Mouse (Mus musculus) adrenal gland, postnatal 25 days (tissue): Measurements from ENCODE around the gene Sap25. TPM values are rescaled to one million over a fixed set of nuclear protein-coding genes. Genes with fewer than 3 reads are reported as not detected.

Experiments used
- total RNA-seq: library from RNA; stranded (reverse); gene quantifications from 2 replicates; pipeline ENCODE4 v1.2.3, GENCODE M21; 2021

The Sap25 gene
- total RNA-seq, 1 experiment from 2014 or later, result 10.0 TPM

Other genes with a start within 250 kb of the Sap25 start
- not detected in 2 replicates for gene Zan, start 164.3 kb upstream of the Sap25 start, total RNA-seq
- gene Pop7, start 138.8 kb upstream of the Sap25 start, total RNA-seq, result 29.9 and 31.7 TPM in 2 replicates
- gene Gigyf1, start 122.8 kb upstream of the Sap25 start, total RNA-seq, result 34.7 and 52.3 TPM in 2 replicates
- not detected in 2 replicates for gene Epo, start 108.1 kb upstream of the Sap25 start, total RNA-seq
- gene Gnb2, start 107.8 kb upstream of the Sap25 start, total RNA-seq, result 580 and 681 TPM in 2 replicates
- gene Actl6b, start 87.8 kb upstream of the Sap25 start, total RNA-seq, result 2.7 and 6.4 TPM in 2 replicates
- gene Tfr2, start 71.5 kb upstream of the Sap25 start, total RNA-seq, result 0.85 and 2.9 TPM in 2 replicates
- gene Mospd3, start 40.3 kb upstream of the Sap25 start, total RNA-seq, result 54.1 and 59.1 TPM in 2 replicates
- gene Pcolce, start 27.6 kb upstream of the Sap25 start, total RNA-seq, result 931 and 937 TPM in 2 replicates
- gene Fbxo24, start 12.3 kb upstream of the Sap25 start, total RNA-seq, result 1.0 and 2.2 TPM in 2 replicates
- gene Lrch4, start 12.2 kb upstream of the Sap25 start, total RNA-seq, result 19.3 and 35.7 TPM in 2 replicates
- 13.4 and 18.2 TPM in 2 replicates for gene Gm20605, start 12.2 kb upstream of the Sap25 start, total RNA-seq
- 4.9 and 5.7 TPM in 2 replicates for gene Irs3, start 4.4 kb downstream of the Sap25 start, total RNA-seq
- 32.1 and 43.7 TPM in 2 replicates for gene Agfg2, start 43.4 kb downstream of the Sap25 start, total RNA-seq
- 3.0 and 5.6 TPM in 2 replicates for gene Nyap1, start 100.3 kb downstream of the Sap25 start, total RNA-seq
- 86.0 and 104 TPM in 2 replicates for gene Tsc22d4, start 104.4 kb downstream of the Sap25 start, total RNA-seq
- 30.9 and 34.0 TPM in 2 replicates for gene Ppp1r35, start 137.5 kb downstream of the Sap25 start, total RNA-seq
- 58.3 and 66.5 TPM in 2 replicates for gene Mepce, start 146.3 kb downstream of the Sap25 start, total RNA-seq
- 3.6 and 5.2 TPM in 2 replicates for gene Zcwpw1, start 146.5 kb downstream of the Sap25 start, total RNA-seq
- 0.67 and 2.8 TPM in 2 replicates for gene Pilra, start 194.9 kb downstream of the Sap25 start, total RNA-seq
- 0.97 TPM in 1 of 2 replicates, not detected in the other for gene Pilrb1, start 216.8 kb downstream of the Sap25 start, total RNA-seq
- gene Pilrb2, start 230.5 kb downstream of the Sap25 start, total RNA-seq, result 0.64 and 0.86 TPM in 2 replicates